Mouse (Mus musculus) left cerebral cortex, postnatal 14 days (tissue): ENCODE measurements around the gene Cactin. TPM values are rescaled to one million over a fixed set of nuclear protein-coding genes. Genes with fewer than 3 reads are reported as not detected.

Experiments used
- DNase-seq, 2 experiments: peaks; one replicate each; pipeline ENCODE4 v3.0.0; 2021 to 2022; ENCODE audit warnings: low spot score in 2 of 2, mixed read lengths in 1 of 2
- intact Hi-C: fragments of 180-260 bp; cut with DNase I; formaldehyde crosslinking; loops from one replicate; pipeline ENCODE4 v1.15.1; 2025
- total RNA-seq, 2 experiments: library from RNA; stranded (reverse); gene quantifications; 2 replicates each; pipeline ENCODE4 v1.2.3; 2021

Cactin gene
- total RNA-seq, 2 experiments from 2014 or later, result 25.1 to 27.2 TPM

GRCm38 (mm10) chr10:81293334-81294030, 27.4 kb upstream of the Cactin start:
- DNase-seq, result no peak
- intact Hi-C loops, result no loop called here

GRCm38 (mm10) chr10:81294442-81294841, 26.5 kb upstream of the Cactin start:
- DNase-seq, result no peak
- intact Hi-C loops, result no loop called here

- intact Hi-C loops, result no loop called here
- peak in 1 of 2 experiments; percentile 73 for DNase-seq
Measured at GRCm38 (mm10) chr10:81295185-81295584, 25.7 kb upstream of the Cactin start.

GRCm38 (mm10) chr10:81297246-81297645, 23.7 kb upstream of the Cactin start:
- intact Hi-C loops, result no loop called here
- DNase-seq, result no peak

GRCm38 (mm10) chr10:81297845-81298244, 23.1 kb upstream of the Cactin start:
- intact Hi-C loops, result no loop called here
- DNase-seq, result no peak

GRCm38 (mm10) chr10:81298369-81299100, 22.4 kb upstream of the Cactin start:
- peak; percentile 57 to 66 for DNase-seq

GRCm38 (mm10) chr10:81299585-81300351, 21.1 kb upstream of the Cactin start:
- DNase-seq, result no peak
- intact Hi-C loops, result no loop called here

More at GRCm38 (mm10) chr10:81298369-81299100, 22.4 kb upstream of the Cactin start:
- intact Hi-C loops, result no loop called here

GRCm38 (mm10) chr10:81300352-81300907, 20.5 kb upstream of the Cactin start:
- intact Hi-C loops, result no loop called here
- DNase-seq, result no peak

- DNase-seq, result no peak
- intact Hi-C loops, result no loop called here
Measured at GRCm38 (mm10) chr10:81301321-81301720, 19.6 kb upstream of the Cactin start.

- intact Hi-C loops, result no loop called here
- DNase-seq, result no peak
Measured at GRCm38 (mm10) chr10:81302288-81302687, 18.6 kb upstream of the Cactin start.

GRCm38 (mm10) chr10:81302781-81303218, 18.1 kb upstream of the Cactin start:
- intact Hi-C loops, result no loop called here
- peak; percentile 71 to 80 for DNase-seq

GRCm38 (mm10) chr10:81303258-81303657, 17.6 kb upstream of the Cactin start:
- DNase-seq, result no peak
- intact Hi-C loops, result no loop called here

GRCm38 (mm10) chr10:81303761-81304160, 17.1 kb upstream of the Cactin start:
- intact Hi-C loops, result no loop called here
- DNase-seq, result no peak

- intact Hi-C loops, result no loop called here
- no peak for DNase-seq
Measured at GRCm38 (mm10) chr10:81304597-81305238, 16.2 kb upstream of the Cactin start.

- no peak for DNase-seq
- intact Hi-C loops, result no loop called here
Measured at GRCm38 (mm10) chr10:81305663-81306062, 15.2 kb upstream of the Cactin start.

- no peak for DNase-seq
- intact Hi-C loops, result no loop called here
Measured at GRCm38 (mm10) chr10:81306173-81306668, 14.7 kb upstream of the Cactin start.

- intact Hi-C loops, result no loop called here
- DNase-seq, result no peak
Measured at GRCm38 (mm10) chr10:81306837-81307682, 13.8 kb upstream of the Cactin start.

- intact Hi-C loops, result no loop called here
Measured at GRCm38 (mm10) chr10:81309571-81309970, 11.3 kb upstream of the Cactin start.

More at GRCm38 (mm10) chr10:81309571-81309970, 11.3 kb upstream of the Cactin start:
- no peak for DNase-seq
